Mouse (Mus musculus) olfactory bulb, adult 2 months (tissue): ENCODE results near the gene Sgo2b. TPM values are rescaled to one million over a fixed set of nuclear protein-coding genes. Genes with fewer than 3 reads are reported as not detected.
"Not testable (repeated sequence)": the region's sequence is repeated elsewhere in the genome, so short reads cannot be mapped to it uniquely, and the experiment has no call there.

Experiments used
- H3K27ac ChIP-seq: fragments of 200-500 bp; 2 replicates; pipeline ENCODE4 v1.5.1; 2012; ENCODE audit warnings: low read depth, low read length; ENCODE audit not compliant: insufficient read depth
- H3K4me1 ChIP-seq: fragments of 200-500 bp; 2 replicates; pipeline ENCODE4 v1.6.1; 2012; ENCODE audit warnings: low read length; ENCODE audit not compliant: control insufficient read depth, insufficient read depth
- H3K4me3 ChIP-seq: fragments of 200-500 bp; 2 replicates; pipeline ENCODE4 v1.5.1; 2012; ENCODE audit warnings: mild to moderate bottlenecking, low read depth, low read length, moderate library complexity; ENCODE audit not compliant: insufficient read depth
- CTCF ChIP-seq: fragments of 200-500 bp; IDR thresholded peaks from 2 replicates; pipeline ENCODE4 v1.5.1; 2012; ENCODE audit warnings: low read depth, mild to moderate bottlenecking, low read length, moderate library complexity; ENCODE audit not compliant: insufficient read depth
- POLR2A ChIP-seq: fragments of 200-500 bp; IDR thresholded peaks from 2 replicates; pipeline ENCODE4 v1.6.1; 2012; ENCODE audit warnings: mild to moderate bottlenecking, low read depth, low read length, moderate library complexity; ENCODE audit not compliant: insufficient read depth
- WGBS: fragments of 180-500 bp; shearing (Covaris S2); methylation state at CpG from one replicate; pipeline ENCODE4 v1.1.7; 2018; 5-methylcytosine and 5-hydroxymethylcytosine counted together
- polyA plus RNA-seq: library from polyadenylated mRNA; stranded (reverse); fragments of >200 nt; gene quantifications from 2 replicates; pipeline ENCODE4 v1.2.4, GENCODE M21; 2012; ENCODE audit warnings: low replicate concordance; ENCODE audit not compliant: missing spikeins, insufficient read depth, insufficient read length

The Sgo2b gene
- not detected in 2 replicates for polyA plus RNA-seq

- no peak within 1 kb of the TSS for H3K27ac ChIP-seq
- TF ChIP-seq POLR2A (no peak), CTCF (no peak)
- WGBS: 9% methylated on average over 29 of the region's 30 CpGs
- H3K4me1 ChIP-seq: peaks cover 6% of the 10 kb centered on the region; the same call in 1 of the 2 replicates
- peak within 1 kb of the TSS; percentile 37 for H3K4me3 ChIP-seq
These were observed at the start of gene Sgo2b for GRCm38 (mm10) chr8:63951626-63952377. Gene Sgo2b, minus strand, starts transcription at chr8:63952248.

GRCm38 (mm10) chr8:63970612-63971391 is 18.8 kb upstream of the Sgo2b start:
- H3K4me1 ChIP-seq, H3K4me3 ChIP-seq, H3K27ac ChIP-seq: not testable (repeated sequence)
- WGBS: 41% methylated on average over 9 of the region's 9 CpGs

GRCm38 (mm10) chr8:63961032-63961785 is 9.2 kb upstream of the Sgo2b start:
- Histone ChIP-seq H3K4me3 (no peak overlapping the region), H3K4me1 (no peaks in the 10 kb centered on the region), H3K27ac (no peak overlapping the region)
- WGBS: 82% methylated on average over 3 of the region's 3 CpGs
- TF ChIP-seq CTCF: no peak

- H3K27ac ChIP-seq, H3K4me3 ChIP-seq, H3K4me1 ChIP-seq: not testable (repeated sequence)
- WGBS: 89% methylated on average over 4 of the region's 4 CpGs
These were observed 1.8 kb upstream of the Sgo2b start for GRCm38 (mm10) chr8:63953802-63954201.

- TF ChIP-seq CTCF (no peak), POLR2A (no peak)
- Histone ChIP-seq H3K4me1 (no peaks in the 10 kb centered on the region), H3K27ac (no peak overlapping the region), H3K4me3 (no peak overlapping the region)
- 82% methylated on average over 7 of the region's 7 CpGs for WGBS
These were observed 18.9 kb downstream of the Sgo2b start for GRCm38 (mm10) chr8:63933171-63933570.

GRCm38 (mm10) chr8:63929301-63930097 is 22.5 kb downstream of the Sgo2b start:
- no peak for TF ChIP-seq CTCF
- Histone ChIP-seq H3K4me3 (no peak overlapping the region), H3K4me1 (no peaks in the 10 kb centered on the region), H3K27ac (no peak overlapping the region)
- WGBS: 47% methylated on average over 3 of the region's 3 CpGs

- Histone ChIP-seq H3K4me1 (no peaks in the 10 kb centered on the region), H3K4me3 (no peak overlapping the region), H3K27ac (no peak overlapping the region)
- 53% methylated on average over 4 of the region's 4 CpGs for WGBS
- no peak for TF ChIP-seq CTCF
- TF ChIP-seq POLR2A: no peak
These were observed 30.6 kb downstream of the Sgo2b start for GRCm38 (mm10) chr8:63921257-63921960.

GRCm38 (mm10) chr8:63895096-63895495 is 57.0 kb downstream of the Sgo2b start:
- Histone ChIP-seq H3K4me1 (no peaks in the 10 kb centered on the region), H3K4me3 (no peak overlapping the region), H3K27ac (no peak overlapping the region)
- TF ChIP-seq POLR2A: no peak
- TF ChIP-seq CTCF: no peak
- 86% methylated on average over 2 of the region's 2 CpGs for WGBS
